Mouse (Mus musculus) embryonic facial prominence, embryonic 12.5 days (tissue): ENCODE data around the gene Cdipt. TPM values are rescaled to one million over a fixed set of nuclear protein-coding genes. Genes with fewer than 3 reads are reported as not detected.
A peak's percentile ranks its signal among the peaks of the same experiment; 100 is the strongest.

Source experiments
- ATAC-seq: fragments of 200-750 bp; cut with Nextera tagmentation; 2 replicates; pipeline ENCODE4 v1.8.0; 2017; ENCODE audit not compliant: insufficient number of reproducible peaks, insufficient read depth, low FRiP score, low TSS enrichment
- H3K27ac ChIP-seq: fragments of 300-500 bp; sonication (generic); 2 replicates; pipeline ENCODE4 v1.5.1; 2016; ENCODE audit warnings: mild to moderate bottlenecking
- H3K27me3 ChIP-seq: fragments of 300-500 bp; sonication (generic); 2 replicates; pipeline ENCODE4 v1.6.1; 2016; ENCODE audit warnings: mild to moderate bottlenecking, moderate library complexity
- H3K36me3 ChIP-seq: fragments of 300-500 bp; sonication (generic); 2 replicates; pipeline ENCODE4 v1.6.1; 2016; ENCODE audit warnings: mild to moderate bottlenecking
- H3K4me1 ChIP-seq: fragments of 300-500 bp; sonication (generic); 2 replicates; pipeline ENCODE4 v1.6.1; 2016
- H3K4me2 ChIP-seq: fragments of 300-500 bp; sonication (generic); replicated peaks from 2 replicates; pipeline ENCODE4 v1.6.1; 2016; ENCODE audit warnings: mild to moderate bottlenecking, moderate library complexity
- H3K4me3 ChIP-seq: fragments of 300-500 bp; sonication (generic); 2 replicates; pipeline ENCODE4 v1.5.1; 2016; ENCODE audit warnings: mild to moderate bottlenecking
- H3K9ac ChIP-seq: fragments of 300-500 bp; sonication (generic); 2 replicates; pipeline ENCODE4 v1.6.1; 2016; ENCODE audit warnings: mild to moderate bottlenecking, moderate library complexity
- H3K9me3 ChIP-seq: fragments of 300-500 bp; sonication (generic); 2 replicates; pipeline ENCODE4 v1.6.1; 2016; ENCODE audit warnings: mild to moderate bottlenecking, moderate library complexity
- WGBS: fragments of 180-500 bp; shearing (Covaris S2); methylation state at CpG from one replicate; pipeline ENCODE4 v1.1.7; 2016; 5-methylcytosine and 5-hydroxymethylcytosine counted together
- polyA plus RNA-seq: library from polyadenylated mRNA; unstranded; fragments of >200 nt; fragmentation: Nextera tagmentation; extraction: Ambion mirVana; gene quantifications from 2 replicates; pipeline ENCODE4 v1.2.1, GENCODE M21; 2016

The Cdipt gene
- 88.0 and 94.0 TPM in 2 replicates for polyA plus RNA-seq

- Histone ChIP-seq H3K4me1 (peaks cover 10% of the 10 kb centered on the region; the same call in 1 of the 2 replicates), H3K36me3 (peaks cover 27% of the 10 kb centered on the region), H3K27ac (peak within 1 kb of the TSS; percentile 88), H3K27me3 (no peaks in the 10 kb centered on the region), H3K9ac (peak within 1 kb of the TSS; percentile 98), H3K4me2 (peak within 1 kb of the TSS; percentile 73), H3K4me3 (peak within 1 kb of the TSS; percentile 100), H3K9me3 (no peaks in the 10 kb centered on the region)
- ATAC-seq: no peak
- 5% methylated on average over 1 of the region's 1 CpGs for WGBS
Measured at GRCm38 (mm10) chr7:126975893-126975949, at the start of gene Cdipt. Cdipt (plus strand) TSS chr7:126975914.

- Histone ChIP-seq H3K4me1 (peaks cover 11% of the 10 kb centered on the region), H3K9ac (no peak overlapping the region), H3K9me3 (no peaks in the 10 kb centered on the region), H3K27me3 (no peaks in the 10 kb centered on the region), H3K4me2 (no peak overlapping the region), H3K27ac (no peak overlapping the region), H3K4me3 (no peak overlapping the region), H3K36me3 (peaks cover under 1% of the 10 kb centered on the region; the same call in 1 of the 2 replicates)
- no peak for ATAC-seq
- 29% methylated on average over 3 of the region's 3 CpGs for WGBS
Measured at GRCm38 (mm10) chr7:126926299-126926698, 49.4 kb upstream of the Cdipt start.

GRCm38 (mm10) chr7:126928384-126929037 lies 47.2 kb upstream of the Cdipt start, which contains the start of gene Kctd13:
Kctd13 (plus strand) TSS chr7:126928879.
- peaks cover 11% of the 10 kb centered on the region for H3K4me1 ChIP-seq
- no peaks in the 10 kb centered on the region for H3K9me3 ChIP-seq
- H3K27ac ChIP-seq: peak within 1 kb of the TSS; percentile 73
- peak; percentile 96 for ATAC-seq
- WGBS: 6% methylated on average over 56 of the region's 56 CpGs
- no peaks in the 10 kb centered on the region for H3K27me3 ChIP-seq
- H3K9ac ChIP-seq: peak within 1 kb of the TSS; percentile 69
- peaks cover 16% of the 10 kb centered on the region for H3K36me3 ChIP-seq
- H3K4me3 ChIP-seq: peak within 1 kb of the TSS; percentile 63
- H3K4me2 ChIP-seq: peak within 1 kb of the TSS; percentile 81

GRCm38 (mm10) chr7:126929046-126929445 lies 46.7 kb upstream of the Cdipt start:
- Histone ChIP-seq H3K9ac (peak overlapping the region; percentile 69), H3K27ac (peak overlapping the region; percentile 73), H3K27me3 (no peaks in the 10 kb centered on the region), H3K9me3 (no peaks in the 10 kb centered on the region), H3K4me1 (peaks cover 11% of the 10 kb centered on the region), H3K4me2 (peak overlapping the region; percentile 81), H3K36me3 (peaks cover 19% of the 10 kb centered on the region), H3K4me3 (peak overlapping the region; percentile 63)
- under 1% methylated on average over 27 of the region's 27 CpGs for WGBS
- peak; percentile 76 for ATAC-seq

GRCm38 (mm10) chr7:126932652-126933051 lies 43.1 kb upstream of the Cdipt start:
- ATAC-seq: no peak
- H3K9ac ChIP-seq: no peak overlapping the region
- H3K4me2 ChIP-seq: no peak overlapping the region
- peaks cover 36% of the 10 kb centered on the region for H3K36me3 ChIP-seq
- no peak overlapping the region for H3K4me3 ChIP-seq
- WGBS: 80% methylated on average over 2 of the region's 2 CpGs
- peaks cover 11% of the 10 kb centered on the region for H3K4me1 ChIP-seq
- no peaks in the 10 kb centered on the region for H3K27me3 ChIP-seq
- no peaks in the 10 kb centered on the region for H3K9me3 ChIP-seq
- H3K27ac ChIP-seq: no peak overlapping the region

GRCm38 (mm10) chr7:126941171-126941570 lies 34.5 kb upstream of the Cdipt start:
- WGBS: 53% methylated on average over 6 of the region's 6 CpGs
- H3K9me3 ChIP-seq: no peaks in the 10 kb centered on the region
- H3K4me3 ChIP-seq: no peak overlapping the region
- H3K9ac ChIP-seq: no peak overlapping the region
- H3K27ac ChIP-seq: no peak overlapping the region
- no peak overlapping the region for H3K4me2 ChIP-seq
- H3K36me3 ChIP-seq: peaks cover 34% of the 10 kb centered on the region
- ATAC-seq: no peak
- no peaks in the 10 kb centered on the region for H3K27me3 ChIP-seq
- H3K4me1 ChIP-seq: 0 out of 2 replicates have a peak, but pooled peaks cover 3% of the 10 kb centered on the region

GRCm38 (mm10) chr7:126941801-126942200 lies 33.9 kb upstream of the Cdipt start:
- ATAC-seq: no peak
- WGBS: 73% methylated on average over 5 of the region's 5 CpGs
- H3K4me3 ChIP-seq: no peak overlapping the region
- H3K27ac ChIP-seq: no peak overlapping the region
- no peaks in the 10 kb centered on the region for H3K9me3 ChIP-seq
- no peaks in the 10 kb centered on the region for H3K27me3 ChIP-seq
- H3K36me3 ChIP-seq: peaks cover 31% of the 10 kb centered on the region
- H3K9ac ChIP-seq: no peak overlapping the region
- 0 out of 2 replicates have a peak, but pooled peaks cover 3% of the 10 kb centered on the region for H3K4me1 ChIP-seq
- H3K4me2 ChIP-seq: no peak overlapping the region

- Histone ChIP-seq H3K27ac (no peak overlapping the region), H3K9ac (no peak overlapping the region), H3K36me3 (peaks cover 15% of the 10 kb centered on the region), H3K4me3 (no peak overlapping the region), H3K27me3 (peaks cover 22% of the 10 kb centered on the region), H3K4me1 (peaks cover 10% of the 10 kb centered on the region; the same call in 1 of the 2 replicates), H3K4me2 (no peak overlapping the region), H3K9me3 (no peaks in the 10 kb centered on the region)
- ATAC-seq: no peak
- 43% methylated on average over 3 of the region's 3 CpGs for WGBS
Measured at GRCm38 (mm10) chr7:126946530-126946929, 29.2 kb upstream of the Cdipt start.

GRCm38 (mm10) chr7:126948626-126949025 lies 27.1 kb upstream of the Cdipt start:
- Histone ChIP-seq H3K36me3 (peaks cover 11% of the 10 kb centered on the region), H3K9ac (no peak overlapping the region), H3K9me3 (no peaks in the 10 kb centered on the region), H3K4me2 (no peak overlapping the region; the same call in 1 of the 2 replicates), H3K27me3 (peaks cover 39% of the 10 kb centered on the region), H3K27ac (no peak overlapping the region), H3K4me1 (peaks cover 10% of the 10 kb centered on the region; the same call in 1 of the 2 replicates), H3K4me3 (no peak overlapping the region)
- 81% methylated on average over 10 of the region's 10 CpGs for WGBS
- no peak for ATAC-seq

GRCm38 (mm10) chr7:126949403-126949792 lies 26.3 kb upstream of the Cdipt start, which contains the start of gene Asphd1:
Asphd1 (minus strand) TSS chr7:126949582.
- peak within 1 kb of the TSS; percentile 98 for H3K4me2 ChIP-seq
- peak; percentile 64 for ATAC-seq
- H3K9ac ChIP-seq: 0 out of 2 replicates have a peak within 1 kb of the TSS, but pooled peaks have one; percentile 21
- H3K27ac ChIP-seq: no peak within 1 kb of the TSS
- peaks cover 8% of the 10 kb centered on the region for H3K36me3 ChIP-seq
- peak within 1 kb of the TSS; percentile 42 for H3K4me3 ChIP-seq
- H3K4me1 ChIP-seq: peaks cover 10% of the 10 kb centered on the region; the same call in 1 of the 2 replicates
- H3K9me3 ChIP-seq: no peaks in the 10 kb centered on the region
- H3K27me3 ChIP-seq: peaks cover 39% of the 10 kb centered on the region
- WGBS: 1% methylated on average over 21 of the region's 21 CpGs

- under 1% methylated on average over 42 of the region's 42 CpGs for WGBS
- Histone ChIP-seq H3K4me2 (peak within 1 kb of the TSS; percentile 98), H3K4me3 (peak within 1 kb of the TSS; percentile 42), H3K36me3 (peaks cover 3% of the 10 kb centered on the region), H3K4me1 (peaks cover 10% of the 10 kb centered on the region; the same call in 1 of the 2 replicates), H3K9me3 (no peaks in the 10 kb centered on the region), H3K27ac (no peak within 1 kb of the TSS), H3K27me3 (peaks cover 39% of the 10 kb centered on the region), H3K9ac (0 out of 2 replicates have a peak within 1 kb of the TSS, but pooled peaks have one; percentile 21)
- peak; percentile 85 for ATAC-seq
Measured at GRCm38 (mm10) chr7:126949793-126950646, 25.7 kb upstream of the Cdipt start, which contains the start of gene Sez6l2. Sez6l2 (plus strand) TSS chr7:126950563.
